Mouse (Mus musculus): ENCODE results near the gene Rbm38. TPM values are rescaled to one million over a fixed set of nuclear protein-coding genes. Genes with fewer than 3 reads are reported as not detected.

Rbm38 gene
- total and polyA plus RNA-seq, 2 experiments from 2014 or later, result 119 to 135 TPM

GRCm38 (mm10) chr2:172976661-172977238 is 43.5 kb upstream of the Rbm38 start:
- no peak for TF ChIP-seq CTCF (IDR thresholded peaks at IDR 0.05; ENCODE audit: low read depth)
- no peak for TF ChIP-seq EP300 (IDR thresholded peaks at IDR 0.05; ENCODE audit: low read depth)
- ATAC-seq (ENCODE audit: insufficient read depth, low read depth), result no peak
- DNase-seq (ENCODE audit: low spot score), result no peak
- Histone ChIP-seq H3K4me1 (ENCODE audit: control insufficient read depth, insufficient read depth) (no peaks in the 10 kb centered on the region), H3K9me3 (replicated peaks; ENCODE audit: control insufficient read depth, low read length) (no peaks in the 10 kb centered on the region), H3K4me2 (ENCODE audit: low read depth, low read length) (peak overlapping the region; percentile 17; the same call in 1 of the 2 replicates), H3K36me3 (replicated peaks; ENCODE audit: control insufficient read depth, insufficient read depth, low read length) (no peaks in the 10 kb centered on the region), H3K4me3 (ENCODE audit: low read depth, low read length) (no peak overlapping the region; the same call in 1 of the 2 replicates), H3K27ac (ENCODE audit: low read depth) (peak overlapping the region; percentile 22; the same call in 1 of the 2 replicates), H3K9ac (replicated peaks; ENCODE audit: low read depth, low read length) (no peak overlapping the region), H3K27me3 (ENCODE audit: control insufficient read depth, insufficient read depth, low read length) (no peaks in the 10 kb centered on the region)
- WGBS, result 43% methylated on average over 7 of the region's 7 CpGs

DNA sequence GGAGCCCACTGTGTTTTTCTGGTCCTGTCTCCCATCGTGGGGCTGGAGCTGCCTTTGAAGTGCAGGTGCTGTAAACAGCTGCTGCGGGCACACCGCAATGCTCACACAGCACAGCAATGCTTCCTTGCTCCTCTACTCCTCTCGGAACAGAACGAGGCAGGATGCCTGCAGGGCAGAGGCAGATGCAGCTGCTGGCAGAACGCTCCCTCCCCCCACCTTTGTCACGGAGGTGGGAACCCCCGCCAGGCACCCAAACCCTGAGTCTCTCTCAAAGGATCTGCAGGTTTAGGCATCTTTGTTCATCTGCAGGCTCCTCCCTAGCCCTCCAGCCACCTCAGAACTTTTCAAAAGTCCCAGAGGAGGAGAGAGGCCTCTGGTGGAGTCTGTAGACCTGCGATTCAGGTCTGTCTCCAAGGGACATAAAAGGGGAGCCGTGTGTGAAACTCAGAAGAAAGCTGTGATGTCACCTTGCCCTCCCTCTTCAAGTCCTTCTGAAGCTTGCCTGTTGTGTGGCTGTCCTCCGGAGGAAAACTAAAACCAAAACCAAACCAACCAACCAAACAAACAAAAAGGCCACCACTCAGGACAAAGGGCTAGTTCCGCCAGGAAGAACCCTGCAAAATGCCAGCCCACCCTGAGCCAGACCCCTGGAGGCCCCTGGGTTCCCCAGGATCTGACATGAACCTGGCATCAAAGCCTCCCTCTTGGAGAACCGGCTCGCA is 42.7 kb upstream of the Rbm38 start, which contains the start of gene Spo11:
Gene Spo11 (plus strand): TSS at position 292 of the 722 bp plus-strand sequence.
- ATAC-seq (ENCODE audit: insufficient read depth, low read depth) (no peak), DNase-seq (ENCODE audit: low spot score) (no peak)
- Histone ChIP-seq H3K4me3 (ENCODE audit: low read depth, low read length) (peak within 1 kb of the TSS; percentile 15; the same call in 1 of the 2 replicates), H3K4me2 (ENCODE audit: low read depth, low read length) (peak within 1 kb of the TSS; percentile 17; the same call in 1 of the 2 replicates), H3K27me3 (ENCODE audit: control insufficient read depth, insufficient read depth, low read length) (no peaks in the 10 kb centered on the region), H3K9ac (replicated peaks; ENCODE audit: low read depth, low read length) (no peak within 1 kb of the TSS; the same call in 1 of the 2 replicates), H3K27ac (ENCODE audit: low read depth) (peak within 1 kb of the TSS; percentile 43; the same call in 1 of the 2 replicates), H3K36me3 (replicated peaks; ENCODE audit: control insufficient read depth, insufficient read depth, low read length) (no peaks in the 10 kb centered on the region), H3K9me3 (replicated peaks; ENCODE audit: control insufficient read depth, low read length) (no peaks in the 10 kb centered on the region), H3K4me1 (ENCODE audit: control insufficient read depth, insufficient read depth) (no peaks in the 10 kb centered on the region)
- WGBS, result 32% methylated on average over 14 of the region's 14 CpGs
- TF ChIP-seq EP300 (IDR thresholded peaks at IDR 0.05; ENCODE audit: low read depth) (no peak), CTCF (IDR thresholded peaks at IDR 0.05; ENCODE audit: low read depth) (no peak)

DNA sequence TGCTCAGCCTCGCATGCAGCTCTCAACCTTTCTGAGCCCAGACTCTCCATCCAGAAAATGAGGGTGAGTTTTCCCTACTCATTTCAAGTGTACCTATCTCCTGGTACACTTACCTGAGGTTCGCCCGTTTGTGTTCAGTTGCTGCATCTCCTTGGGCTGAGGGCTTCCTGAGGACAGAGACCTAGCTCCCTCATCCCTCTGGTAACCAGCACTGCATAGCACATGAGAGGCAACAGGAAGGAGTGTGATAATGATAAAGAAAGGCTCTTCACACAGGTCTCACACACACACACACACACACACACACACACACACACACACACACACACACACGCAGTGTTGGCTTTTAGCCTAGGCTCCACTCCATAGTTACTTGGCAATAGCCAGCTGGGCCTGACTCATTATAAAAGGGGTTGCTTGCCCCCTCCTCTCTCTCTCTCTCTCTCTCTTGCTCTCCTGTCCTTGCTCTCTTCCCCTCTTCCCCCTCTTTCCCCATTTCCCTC is 42.1 kb upstream of the Rbm38 start:
- no peak for ATAC-seq (ENCODE audit: insufficient read depth, low read depth)
- Histone ChIP-seq H3K9ac (replicated peaks; ENCODE audit: low read depth, low read length) (no peak overlapping the region), H3K27ac (ENCODE audit: low read depth) (peak overlapping the region; percentile 43; the same call in 1 of the 2 replicates), H3K9me3 (replicated peaks; ENCODE audit: control insufficient read depth, low read length) (no peaks in the 10 kb centered on the region), H3K4me2 (ENCODE audit: low read depth, low read length) (no peak overlapping the region; the same call in 1 of the 2 replicates), H3K4me3 (ENCODE audit: low read depth, low read length) (peak overlapping the region; percentile 15; the same call in 1 of the 2 replicates), H3K4me1 (ENCODE audit: control insufficient read depth, insufficient read depth) (no peaks in the 10 kb centered on the region), H3K27me3 (ENCODE audit: control insufficient read depth, insufficient read depth, low read length) (no peaks in the 10 kb centered on the region), H3K36me3 (replicated peaks; ENCODE audit: control insufficient read depth, insufficient read depth, low read length) (no peaks in the 10 kb centered on the region)
- TF ChIP-seq EP300 (IDR thresholded peaks at IDR 0.05; ENCODE audit: low read depth) (no peak), CTCF (IDR thresholded peaks at IDR 0.05; ENCODE audit: low read depth) (no peak)
- 56% methylated on average over 4 of the region's 4 CpGs for WGBS
- no peak for DNase-seq (ENCODE audit: low spot score)

DNA sequence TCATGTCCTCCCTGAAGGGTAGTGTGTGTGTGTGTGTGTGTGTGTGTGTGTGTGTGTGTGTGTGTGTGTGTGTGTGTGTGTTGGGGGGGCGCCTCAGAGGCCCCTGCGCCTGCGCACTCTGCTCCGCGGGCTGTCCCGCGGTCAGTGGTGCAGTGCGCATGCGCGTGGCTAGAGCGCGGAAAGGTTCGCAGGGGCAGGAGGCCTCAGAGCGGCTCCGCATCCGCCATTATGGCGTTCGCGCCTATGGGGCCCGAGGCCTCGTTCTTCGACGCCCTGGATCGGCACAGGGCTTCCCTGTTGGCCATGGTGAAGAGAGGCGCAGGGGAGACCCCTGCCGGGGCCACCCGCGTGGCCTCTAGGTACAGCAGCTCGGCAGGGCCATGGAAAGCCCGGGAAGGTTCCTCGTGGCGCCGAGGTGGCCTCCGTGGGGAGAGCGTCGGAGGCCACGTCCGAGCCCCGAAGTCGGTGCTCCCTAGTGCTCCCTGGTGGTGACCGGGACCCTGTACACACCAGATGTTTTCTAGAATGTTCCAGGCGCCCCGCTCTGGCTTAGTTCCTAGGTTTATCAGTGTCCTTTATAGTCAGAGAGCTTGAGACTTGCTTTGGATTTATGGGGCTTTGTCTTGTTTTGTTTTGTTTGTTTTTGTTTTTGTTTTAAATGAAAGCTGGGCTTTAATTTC is 40.5 kb upstream of the Rbm38 start:
- Histone ChIP-seq H3K4me3 (ENCODE audit: low read depth, low read length) (no peak overlapping the region), H3K4me1 (ENCODE audit: control insufficient read depth, insufficient read depth) (no peaks in the 10 kb centered on the region), H3K36me3 (replicated peaks; ENCODE audit: control insufficient read depth, insufficient read depth, low read length) (no peaks in the 10 kb centered on the region), H3K4me2 (ENCODE audit: low read depth, low read length) (no peak overlapping the region), H3K9ac (replicated peaks; ENCODE audit: low read depth, low read length) (no peak overlapping the region), H3K27ac (ENCODE audit: low read depth) (no peak overlapping the region), H3K27me3 (ENCODE audit: control insufficient read depth, insufficient read depth, low read length) (no peaks in the 10 kb centered on the region), H3K9me3 (replicated peaks; ENCODE audit: control insufficient read depth, low read length) (no peaks in the 10 kb centered on the region)
- no peak for DNase-seq (ENCODE audit: low spot score)
- 93% methylated on average over 43 of the region's 43 CpGs for WGBS
- TF ChIP-seq CTCF (IDR thresholded peaks at IDR 0.05; ENCODE audit: low read depth) (no peak), EP300 (IDR thresholded peaks at IDR 0.05; ENCODE audit: low read depth) (no peak)
- no peak for ATAC-seq (ENCODE audit: insufficient read depth, low read depth)

GRCm38 (mm10) chr2:172982776-172983561 is 37.3 kb upstream of the Rbm38 start:
- Histone ChIP-seq H3K9ac (replicated peaks; ENCODE audit: low read depth, low read length) (no peak overlapping the region), H3K9me3 (replicated peaks; ENCODE audit: control insufficient read depth, low read length) (no peaks in the 10 kb centered on the region), H3K4me1 (ENCODE audit: control insufficient read depth, insufficient read depth) (no peaks in the 10 kb centered on the region), H3K27ac (ENCODE audit: low read depth) (no peak overlapping the region), H3K4me2 (ENCODE audit: low read depth, low read length) (no peak overlapping the region), H3K4me3 (ENCODE audit: low read depth, low read length) (no peak overlapping the region), H3K36me3 (replicated peaks; ENCODE audit: control insufficient read depth, insufficient read depth, low read length) (no peaks in the 10 kb centered on the region), H3K27me3 (ENCODE audit: control insufficient read depth, insufficient read depth, low read length) (no peaks in the 10 kb centered on the region)
- 26% methylated on average over 9 of the region's 9 CpGs for WGBS
- ATAC-seq (ENCODE audit: insufficient read depth, low read depth), result peak; percentile 64
- TF ChIP-seq CTCF (IDR thresholded peaks at IDR 0.05; ENCODE audit: low read depth) (peak; percentile 58), EP300 (IDR thresholded peaks at IDR 0.05; ENCODE audit: low read depth) (no peak)
- no peak for DNase-seq (ENCODE audit: low spot score)
